Mouse (Mus musculus) ES-E14 (cell line): ENCODE data around the gene Fzd5. TPM values are rescaled to one million over a fixed set of nuclear protein-coding genes. Genes with fewer than 3 reads are reported as not detected.

Experiments used
- DNase-seq: peaks from one replicate; pipeline ENCODE4 v3.0.0-alpha.2; 2013; ENCODE audit warnings: low read depth, low spot score
- H3K27ac ChIP-seq: 2 replicates; pipeline ENCODE4 v1.5.1; 2012; ENCODE audit warnings: low read depth, mild to moderate bottlenecking, low read length, moderate library complexity, mixed read lengths; ENCODE audit not compliant: poor library complexity, insufficient read depth, severe bottlenecking
- H3K36me3 ChIP-seq: 2 replicates; pipeline ENCODE4 v1.6.1; 2012; ENCODE audit warnings: mild to moderate bottlenecking, low read length, moderate library complexity, mixed read lengths; ENCODE audit not compliant: control insufficient read depth, poor library complexity, insufficient read depth, severe bottlenecking
- H3K4me1 ChIP-seq, 2 experiments: fragments of 150-350 bp in 1 of 2; sonication (generic) in 1 of 2; 2 replicates each; pipeline ENCODE4 v1.6.1; 2012; ENCODE audit warnings: low read length in 2 of 2, mild to moderate bottlenecking in 1 of 2, mixed read lengths in 1 of 2; ENCODE audit not compliant: control insufficient read depth in 2 of 2, insufficient read depth in 2 of 2, poor library complexity in 1 of 2
- H3K4me3 ChIP-seq, 2 experiments: fragments of 150-350 bp in 1 of 2; sonication (generic) in 1 of 2; 2 replicates each; pipeline ENCODE4 v1.5.1; 2012; ENCODE audit warnings: low read length in 2 of 2, low read depth in 1 of 2, mild to moderate bottlenecking in 1 of 2, mixed read lengths in 1 of 2; ENCODE audit not compliant: insufficient read depth in 1 of 2, poor library complexity in 1 of 2, severe bottlenecking in 1 of 2
- H3K9ac ChIP-seq: 2 replicates; pipeline ENCODE4 v1.6.1; 2012; ENCODE audit warnings: low read depth, mild to moderate bottlenecking, low read length, mixed read lengths; ENCODE audit not compliant: poor library complexity, insufficient read depth, severe bottlenecking
- H3K9me3 ChIP-seq: fragments of 150-350 bp; sonication (generic); 2 replicates; pipeline ENCODE4 v1.6.1; 2012; ENCODE audit warnings: low read depth, mild to moderate bottlenecking, low read length; ENCODE audit not compliant: control insufficient read depth, insufficient read depth
- CHD2 ChIP-seq: IDR thresholded peaks from 2 replicates; pipeline ENCODE4 v1.6.1; 2014; ENCODE audit warnings: mild to moderate bottlenecking, low read depth, low read length, inconsistent platforms
- HCFC1 ChIP-seq: IDR thresholded peaks from 2 replicates; pipeline ENCODE4 v1.6.1; 2012; ENCODE audit warnings: low read length, inconsistent platforms, borderline replicate concordance; ENCODE audit not compliant: insufficient read depth
- MAFK ChIP-seq: IDR thresholded peaks from 2 replicates; pipeline ENCODE4 v1.6.1; 2014; ENCODE audit warnings: mild to moderate bottlenecking, low read depth, low read length, inconsistent platforms; ENCODE audit not compliant: insufficient read depth
- ZC3H11A ChIP-seq: IDR thresholded peaks from 2 replicates; pipeline ENCODE4 v1.6.1; 2012; ENCODE audit warnings: low read depth, mild to moderate bottlenecking, inconsistent platforms, low read length, borderline replicate concordance
- ZNF384 ChIP-seq: IDR thresholded peaks from 2 replicates; pipeline ENCODE4 v1.6.1; 2012; ENCODE audit warnings: low read depth, low read length, inconsistent platforms
- in situ Hi-C, 2 experiments: fragments of 600-800 bp; cut with MboI; formaldehyde crosslinking; loops; one replicate each; pipeline ENCODE4 v1.15.1; 2025; ENCODE audit warnings: low sequenced_read_pairs in 2 of 2, inconsistent platforms in 1 of 2; ENCODE audit not compliant: unreplicated experiment in 2 of 2
- total RNA-seq: library from RNA; depleted of rRNA; stranded (reverse); fragments of 300-350 nt; gene quantifications from 2 replicates; pipeline ENCODE4 v1.2.3, GENCODE M21; 2012

The Fzd5 gene
- total RNA-seq, 1 experiment, result 84.7 TPM

- no peak for DNase-seq
Measured at GRCm38 (mm10) chr1:64736681-64737501, 660 bp downstream of the Fzd5 start.

GRCm38 (mm10) chr1:64735781-64736680, 1.5 kb downstream of the Fzd5 start:
- H3K9me3 ChIP-seq, result no peaks in the 10 kb centered on the region
- in situ Hi-C loops, result no loop called here
- TF ChIP-seq HCFC1 (no peak), CHD2 (no peak), MAFK (no peak), ZC3H11A (no peak), ZNF384 (no peak)
- no peak for DNase-seq
- no peak overlapping the region for H3K27ac ChIP-seq
- peak overlapping the region; percentile 97 to 98 for H3K4me3 ChIP-seq
- H3K4me1 ChIP-seq, result peaks cover 7 to 8% of the 10 kb centered on the region in 2 experiments; a peak in 3 of 4 replicates
- peaks cover 30% of the 10 kb centered on the region for H3K36me3 ChIP-seq
- H3K9ac ChIP-seq, result peak overlapping the region; percentile 93

More at GRCm38 (mm10) chr1:64736681-64737501, 660 bp downstream of the Fzd5 start:
- H3K9ac ChIP-seq, result peak overlapping the region; percentile 93
- peak overlapping the region; percentile 97 to 98 for H3K4me3 ChIP-seq
- H3K4me1 ChIP-seq, result peaks cover 5 to 7% of the 10 kb centered on the region in 2 experiments; a peak in 3 of 4 replicates
- H3K36me3 ChIP-seq, result peaks cover 27% of the 10 kb centered on the region
- peak overlapping the region; percentile 73 for H3K27ac ChIP-seq
- no peaks in the 10 kb centered on the region for H3K9me3 ChIP-seq
- no peak; the same call in 1 of the 2 replicates for TF ChIP-seq HCFC1
- in situ Hi-C loops, result no loop called here

DNA sequence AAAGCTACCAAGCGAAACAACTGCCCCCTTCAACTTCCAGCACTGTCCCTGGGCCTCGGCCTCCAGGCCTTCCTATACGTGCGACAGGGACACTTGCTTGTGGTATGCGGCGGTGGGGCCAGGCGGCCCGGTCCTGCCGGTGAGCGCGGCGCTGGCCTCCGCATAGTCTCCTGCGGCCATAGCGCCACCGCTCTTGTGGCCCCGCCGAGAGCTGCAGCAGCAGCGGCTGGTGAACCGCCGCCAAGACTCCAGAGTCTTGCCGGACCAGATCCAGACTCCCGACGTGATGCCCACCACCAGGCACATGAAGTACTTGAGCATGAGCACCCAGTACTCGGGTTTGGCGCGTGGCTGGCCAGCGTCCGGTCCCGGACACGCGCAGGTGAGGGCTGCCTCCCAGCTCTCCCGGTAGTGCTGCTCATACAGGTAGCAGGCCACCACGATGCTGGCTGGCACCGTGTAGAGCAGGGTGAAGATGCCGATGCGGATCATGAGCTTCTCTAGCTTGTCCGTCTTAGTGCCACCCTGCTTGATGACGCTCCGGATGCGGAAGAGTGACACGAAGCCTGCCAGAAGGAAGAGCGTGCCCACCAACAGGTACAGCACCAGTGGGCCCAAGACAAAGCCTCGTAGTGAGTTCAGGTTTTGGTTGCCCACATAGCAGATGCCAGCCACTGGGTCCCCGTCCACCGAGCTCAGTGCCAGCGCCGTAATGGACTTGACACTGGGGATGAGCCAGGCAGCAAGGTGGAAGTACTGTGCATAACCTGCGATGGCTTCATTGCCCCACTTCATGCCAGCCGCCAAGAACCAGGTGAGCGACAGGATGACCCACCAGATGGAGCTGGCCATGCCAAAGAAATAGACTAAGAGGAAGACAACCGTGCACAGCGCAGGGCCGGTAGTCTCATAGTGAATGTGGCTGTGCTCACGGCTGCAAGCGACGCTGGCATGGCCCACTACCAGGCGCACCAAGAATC, 2.5 kb downstream of the Fzd5 start:
- Histone ChIP-seq H3K4me3 (peak overlapping the region; percentile 97 to 98), H3K4me1 (peaks cover 9 to 10% of the 10 kb centered on the region in 2 experiments), H3K9me3 (no peaks in the 10 kb centered on the region), H3K9ac (peak overlapping the region; percentile 93), H3K36me3 (peaks cover 32% of the 10 kb centered on the region), H3K27ac (no peak overlapping the region)
- in situ Hi-C loops, result no loop called here
- TF ChIP-seq ZC3H11A (no peak), MAFK (no peak), CHD2 (no peak), HCFC1 (no peak), ZNF384 (no peak)
- no peak for DNase-seq

DNA sequence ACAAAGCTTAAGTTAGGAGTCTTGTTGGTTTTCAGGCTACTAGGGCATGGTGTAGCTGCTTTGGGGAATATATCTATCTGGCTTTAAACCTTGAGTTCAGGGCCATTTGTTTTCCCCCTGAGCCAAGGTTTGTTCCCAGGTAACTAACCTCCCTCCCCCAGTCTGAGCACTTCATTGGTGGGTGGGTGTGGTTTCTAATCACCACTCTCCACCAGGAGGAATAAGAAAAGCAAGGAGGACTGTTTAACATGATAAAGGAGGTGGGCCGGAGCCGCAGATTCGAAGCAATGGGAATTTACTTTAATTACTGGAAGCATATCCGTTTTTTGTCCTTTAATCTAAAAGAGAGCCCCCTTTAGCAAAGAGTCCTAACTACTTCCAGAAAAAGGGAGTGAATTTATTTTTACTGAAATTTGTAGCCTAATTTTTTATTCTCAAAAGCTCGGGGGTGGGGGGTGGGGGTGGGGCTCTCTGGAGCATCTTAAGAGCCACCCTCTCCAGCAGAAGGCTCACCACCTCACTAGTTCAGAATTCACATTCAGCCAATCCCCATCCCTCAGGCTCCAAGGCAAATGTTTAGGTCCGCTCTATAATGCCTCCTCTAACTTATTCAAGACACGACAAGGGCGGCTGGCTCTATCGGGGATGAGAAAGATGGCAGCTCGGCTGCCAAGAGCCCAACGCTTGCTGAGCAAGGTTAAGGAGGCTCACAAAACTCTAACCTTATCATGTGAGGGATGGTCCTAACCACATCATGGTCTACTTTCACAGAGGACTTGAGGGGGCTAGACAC, 3.9 kb downstream of the Fzd5 start:
- TF ChIP-seq MAFK (no peak), HCFC1 (no peak), CHD2 (0 out of 2 replicates have a peak, but pooled peaks have one; percentile 20), ZNF384 (no peak)
- Histone ChIP-seq H3K9me3 (no peaks in the 10 kb centered on the region), H3K4me3 (peak overlapping the region; percentile 97 to 98), H3K27ac (peak overlapping the region; percentile 92), H3K36me3 (peaks cover 32% of the 10 kb centered on the region), H3K9ac (peak overlapping the region; percentile 49), H3K4me1 (peaks cover 8 to 12% of the 10 kb centered on the region in 2 experiments)
- in situ Hi-C loops, result no loop called here
- DNase-seq, result peak; percentile 84
